Mouse (Mus musculus) activated CD4-positive, CD25-positive, alpha-beta regulatory T cell, adult 4 months (primary cell): ENCODE results near the gene Epb41l1. TPM values are rescaled to one million over a fixed set of nuclear protein-coding genes. Genes with fewer than 3 reads are reported as not detected.

Experiments used
- ATAC-seq: one replicate; pipeline ENCODE4 v1.8.0; 2017
- polyA plus RNA-seq, 2 experiments: library from polyadenylated mRNA; unstranded; fragments of 100-300 nt; shearing (Covaris generic); gene quantifications; one replicate each; pipeline ENCODE4 v1.2.1; 2017

Epb41l1 gene
- polyA plus RNA-seq, 2 experiments from 2014 or later, result 0.19 to 0.24 TPM

DNA sequence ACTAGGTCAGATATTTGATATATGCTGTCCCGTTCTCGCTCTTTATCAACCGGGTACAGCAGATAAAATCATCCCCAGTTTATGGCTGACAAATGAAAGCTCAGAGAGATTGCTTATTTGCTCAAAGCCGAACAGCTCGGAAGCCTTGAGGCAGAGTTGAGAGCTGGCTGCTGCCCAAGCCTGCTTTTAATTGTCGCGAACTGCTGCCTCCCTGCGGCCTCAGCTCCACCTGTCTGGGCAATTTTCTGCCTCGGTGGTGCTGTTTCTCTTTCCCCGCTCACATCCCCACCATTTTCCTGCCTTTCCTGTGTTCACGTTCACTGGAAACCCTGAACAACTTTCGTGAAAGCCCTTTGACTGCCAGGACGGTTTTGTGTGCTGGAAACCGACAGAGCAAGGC, 39.8 kb downstream of the Epb41l1 start:
- ATAC-seq, result no peak

DNA sequence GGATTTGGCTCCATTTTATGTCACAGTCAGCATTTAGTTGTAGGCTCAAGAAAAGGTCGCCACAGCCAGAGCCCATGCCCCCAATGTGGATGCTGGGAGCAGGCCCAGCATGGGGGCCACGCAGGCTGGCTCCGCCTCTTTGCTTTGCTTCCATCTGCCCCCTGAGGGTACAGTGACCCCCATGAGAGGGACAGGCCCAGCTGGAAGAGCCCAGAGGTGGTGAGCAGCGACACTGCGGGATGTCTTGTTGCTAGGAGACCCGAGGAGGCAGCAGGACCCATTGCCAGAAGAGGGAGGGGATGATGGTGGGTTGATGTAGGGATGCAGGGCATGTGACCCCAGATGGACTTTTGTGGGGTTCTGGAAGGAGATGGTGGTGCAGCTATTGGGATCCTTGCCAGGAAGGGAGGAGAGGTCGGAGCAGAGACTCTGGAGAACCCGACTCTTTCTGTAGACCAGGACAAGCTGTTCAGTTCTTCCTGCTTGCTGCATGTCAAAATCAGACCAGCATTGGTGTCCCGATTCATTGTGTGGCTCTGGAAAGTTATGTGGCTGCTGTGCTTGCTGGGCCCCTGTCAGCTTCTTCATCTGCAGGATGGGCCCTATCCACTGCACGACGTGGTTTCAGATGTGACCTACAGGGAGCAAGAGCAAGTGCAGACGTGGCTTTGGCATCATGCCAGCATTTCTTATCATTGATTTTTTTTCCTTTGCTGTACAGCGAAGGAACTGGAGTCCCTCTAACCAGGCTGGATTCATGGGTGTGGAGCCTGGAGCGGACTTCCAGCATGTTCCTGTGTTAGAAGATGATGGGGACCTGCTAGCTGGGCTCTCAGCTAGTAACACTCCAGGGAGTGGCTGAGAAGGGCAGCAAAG, 41.7 kb downstream of the Epb41l1 start:
- no peak for ATAC-seq

DNA sequence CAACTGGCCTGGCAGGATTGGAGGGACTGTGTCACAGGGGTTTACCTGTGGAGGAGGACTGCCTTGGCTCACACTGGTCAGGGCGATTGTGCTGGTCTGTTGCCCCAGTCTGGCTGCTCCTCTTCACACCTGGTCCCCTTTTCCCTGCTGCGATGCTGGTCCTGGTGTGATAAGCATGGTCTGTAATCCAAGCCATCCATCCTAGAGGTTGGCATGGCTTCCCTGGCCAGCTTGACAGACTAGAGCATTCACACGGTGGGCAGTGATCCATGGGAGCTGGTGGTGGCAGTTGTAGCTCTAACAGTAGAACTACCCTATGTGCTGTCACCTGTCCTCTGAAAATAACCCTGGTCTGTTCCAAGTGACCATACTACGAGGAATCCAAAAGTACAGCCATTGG, 43.7 kb downstream of the Epb41l1 start:
- no peak for ATAC-seq

DNA sequence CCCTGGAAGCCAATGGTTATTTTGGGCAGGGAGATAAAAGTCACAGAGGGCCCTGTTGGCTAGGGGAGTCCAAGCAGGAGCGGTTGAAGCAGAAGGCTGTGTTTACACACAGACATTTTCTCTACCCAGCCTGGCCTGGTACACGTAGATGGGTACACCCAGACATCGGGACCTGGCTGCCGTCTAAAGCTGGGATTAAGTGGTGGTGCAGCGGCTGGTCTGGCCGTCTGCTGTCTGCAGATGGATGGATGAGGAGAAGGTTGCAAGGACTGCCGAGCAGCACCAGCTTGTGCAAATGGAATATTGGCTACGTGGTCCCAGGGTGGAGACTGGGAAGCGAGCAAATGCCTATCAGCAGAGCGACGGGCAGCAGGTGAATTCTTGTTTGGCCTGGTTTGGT, 46.8 kb downstream of the Epb41l1 start:
- no peak for ATAC-seq

DNA sequence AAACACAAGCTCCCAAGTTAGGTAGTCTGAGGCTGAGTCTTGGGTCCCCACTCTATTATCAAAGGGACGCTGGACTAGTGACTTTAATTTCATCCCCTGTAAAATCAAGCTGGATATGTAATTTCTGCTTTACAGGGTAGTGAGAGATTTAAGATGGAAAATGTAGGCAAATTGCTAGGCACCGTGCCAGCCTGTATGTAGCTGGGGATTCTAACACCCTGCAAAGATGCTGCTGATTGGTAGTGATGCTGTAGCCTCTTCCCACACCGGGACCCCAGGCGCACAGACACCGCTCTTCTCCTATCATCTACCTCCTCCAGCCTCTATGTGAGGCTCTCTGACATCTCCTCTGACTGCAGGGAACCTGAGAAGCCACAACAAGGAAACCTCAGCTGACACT, 48.2 kb downstream of the Epb41l1 start:
- ATAC-seq, result no peak

DNA sequence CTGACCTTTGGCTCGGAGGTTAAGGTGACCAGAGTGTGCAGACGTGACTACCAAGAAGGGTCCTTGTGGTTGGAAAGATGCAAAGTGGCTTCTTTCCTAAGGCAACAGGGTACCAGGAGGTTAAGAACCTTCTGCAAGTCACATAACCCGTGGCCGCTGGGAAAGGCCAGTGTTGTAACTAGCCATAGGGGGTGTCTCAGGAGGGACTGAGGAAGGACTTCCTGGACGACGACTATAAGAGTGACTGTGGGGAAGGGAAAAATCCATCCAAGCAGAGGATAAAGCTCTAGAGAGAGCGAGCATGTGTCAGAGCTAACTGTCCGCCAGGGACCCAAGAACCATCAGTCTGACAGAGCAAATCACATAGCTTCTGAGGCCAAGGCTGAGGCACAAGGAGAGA, 48.8 kb downstream of the Epb41l1 start:
- ATAC-seq, result no peak

DNA sequence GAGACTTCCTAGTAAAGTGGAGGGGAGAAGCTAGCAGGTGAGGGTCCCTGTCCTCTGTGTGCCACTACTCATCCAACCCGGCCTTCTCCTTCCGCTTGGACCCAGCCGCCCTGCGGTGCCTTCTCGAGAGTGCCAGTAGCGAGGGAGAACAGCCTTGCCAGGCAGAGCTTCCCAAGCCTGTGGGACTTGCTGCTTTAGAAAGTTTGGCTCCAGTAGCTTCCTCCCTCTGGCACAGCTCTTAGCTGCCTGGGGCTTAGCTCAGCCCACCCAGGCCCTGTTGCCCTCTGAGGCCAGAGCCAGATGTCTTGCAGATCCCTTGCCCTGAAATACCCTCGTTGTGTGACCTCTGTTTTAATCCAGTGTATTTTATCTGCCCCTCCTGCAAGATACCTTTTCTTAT, 50.2 kb downstream of the Epb41l1 start:
- no peak for ATAC-seq

DNA sequence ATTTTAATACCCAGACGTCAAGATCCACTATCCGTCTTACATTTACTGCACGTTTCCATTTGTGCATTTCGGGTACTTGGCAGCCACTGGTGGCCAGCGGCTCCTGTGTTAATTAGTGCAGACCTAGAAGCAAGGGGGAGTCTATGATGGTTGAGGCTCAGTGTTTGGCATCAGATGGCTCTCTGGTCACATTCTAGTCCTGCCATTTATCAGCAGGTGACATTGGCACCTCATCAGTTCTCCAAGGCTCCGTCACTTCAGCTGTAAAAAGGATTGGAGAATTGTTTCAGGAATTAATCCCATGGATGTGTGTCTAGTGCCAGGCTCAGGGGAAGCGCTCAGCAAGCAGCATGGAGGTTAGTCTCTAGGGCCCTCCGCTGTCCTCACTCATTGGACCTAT, 51.6 kb downstream of the Epb41l1 start:
- no peak for ATAC-seq

DNA sequence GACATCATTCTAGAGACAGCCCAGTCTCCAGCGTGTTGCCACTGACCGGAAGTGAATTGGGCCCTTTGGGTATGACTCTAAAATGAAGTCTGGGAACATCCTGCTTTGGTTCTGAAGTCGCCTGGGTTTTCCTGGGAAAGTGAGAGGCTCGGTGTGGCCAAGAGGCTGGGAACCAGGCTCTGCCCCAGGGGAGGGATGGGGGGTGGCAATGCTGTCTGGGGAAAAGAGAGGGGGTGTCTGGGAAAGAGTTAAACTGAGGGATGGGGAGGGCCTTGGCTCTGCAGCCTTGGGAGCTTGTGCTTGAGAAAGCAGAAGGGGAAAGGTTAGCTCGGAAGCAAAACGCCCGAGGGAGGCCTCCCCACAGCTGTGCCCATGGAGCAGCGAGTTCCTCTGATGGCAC, 53.0 kb downstream of the Epb41l1 start:
- no peak for ATAC-seq

DNA sequence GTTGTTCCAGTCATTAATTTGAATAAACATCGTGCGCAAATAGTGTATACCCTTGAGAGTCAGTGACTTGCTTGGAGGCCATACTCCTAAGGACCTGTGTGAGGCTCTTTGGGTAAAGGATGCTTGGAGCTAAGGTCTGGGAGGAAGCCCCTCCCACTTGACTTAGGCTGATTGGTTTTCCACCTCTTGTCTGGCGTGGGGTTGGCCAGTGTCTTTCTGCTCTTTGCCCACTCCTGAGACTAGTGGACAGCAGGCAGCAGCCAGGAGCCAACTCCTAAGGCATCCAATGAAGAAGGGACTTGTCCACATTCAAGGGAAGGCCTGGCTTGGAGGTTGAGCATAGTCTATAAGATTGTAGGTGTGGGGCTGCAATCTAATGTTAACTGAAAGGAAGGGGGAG, 53.4 kb downstream of the Epb41l1 start:
- ATAC-seq, result no peak

DNA sequence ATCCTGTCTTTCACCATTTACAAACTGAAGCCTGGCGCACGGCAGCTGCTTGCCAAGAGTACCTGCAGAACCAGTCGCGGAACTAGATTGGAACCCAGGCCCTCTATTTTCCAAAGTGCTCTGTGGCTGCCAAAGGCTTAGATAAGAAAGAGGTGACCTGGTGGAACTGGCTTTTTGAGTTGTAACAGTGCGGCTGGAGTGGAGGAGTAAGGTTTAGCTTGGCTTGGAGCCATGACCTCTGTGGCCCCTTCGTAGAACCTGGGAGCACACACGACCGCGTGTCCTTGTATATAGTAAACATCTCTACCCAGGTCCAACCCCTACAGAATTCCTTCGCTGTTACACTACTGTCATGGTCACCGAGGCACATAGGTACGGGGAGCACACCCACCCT, 54.2 kb downstream of the Epb41l1 start:
- no peak for ATAC-seq

DNA sequence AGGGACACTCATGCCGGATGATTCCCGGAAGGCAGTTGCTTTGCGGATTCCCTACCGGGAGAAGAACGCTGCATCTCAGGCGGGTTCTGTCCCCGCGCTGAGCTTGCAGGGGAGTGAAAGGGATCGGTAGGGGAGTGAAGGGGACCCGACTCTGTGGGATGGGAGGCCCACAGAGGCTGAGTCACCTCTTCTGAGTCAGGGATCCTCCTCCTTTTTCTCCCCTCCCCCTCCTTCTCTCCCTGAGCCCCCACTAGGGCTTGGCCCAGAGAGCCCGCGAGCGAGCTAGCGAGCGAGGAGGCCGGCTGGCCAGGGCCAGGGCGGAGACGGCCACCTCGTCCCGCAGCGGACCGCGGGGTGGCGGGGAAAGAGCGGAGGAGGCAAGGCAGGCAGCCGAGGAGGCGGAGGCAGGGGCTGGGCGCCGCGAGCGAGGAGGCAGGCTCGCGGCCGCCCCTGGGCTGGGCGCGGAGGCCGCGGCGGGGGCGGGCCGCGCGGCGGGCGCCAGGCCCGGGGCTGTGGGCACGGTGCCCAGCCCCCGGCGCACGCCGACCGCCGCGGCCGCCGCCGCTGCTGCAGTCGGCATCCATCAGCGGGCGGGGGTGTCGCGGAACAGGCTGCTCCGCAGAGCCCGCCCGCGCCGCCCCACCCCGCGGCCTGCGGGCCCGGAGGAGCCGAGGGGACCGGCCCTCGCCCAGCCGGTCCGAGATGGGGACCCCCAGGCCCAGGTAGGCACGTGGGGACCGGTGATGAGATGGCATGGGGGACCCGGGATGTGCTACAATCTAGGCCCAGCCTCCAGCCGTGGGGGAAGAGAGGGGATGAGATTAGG, 54.8 kb downstream of the Epb41l1 start:
- peak; percentile 32 for ATAC-seq

DNA sequence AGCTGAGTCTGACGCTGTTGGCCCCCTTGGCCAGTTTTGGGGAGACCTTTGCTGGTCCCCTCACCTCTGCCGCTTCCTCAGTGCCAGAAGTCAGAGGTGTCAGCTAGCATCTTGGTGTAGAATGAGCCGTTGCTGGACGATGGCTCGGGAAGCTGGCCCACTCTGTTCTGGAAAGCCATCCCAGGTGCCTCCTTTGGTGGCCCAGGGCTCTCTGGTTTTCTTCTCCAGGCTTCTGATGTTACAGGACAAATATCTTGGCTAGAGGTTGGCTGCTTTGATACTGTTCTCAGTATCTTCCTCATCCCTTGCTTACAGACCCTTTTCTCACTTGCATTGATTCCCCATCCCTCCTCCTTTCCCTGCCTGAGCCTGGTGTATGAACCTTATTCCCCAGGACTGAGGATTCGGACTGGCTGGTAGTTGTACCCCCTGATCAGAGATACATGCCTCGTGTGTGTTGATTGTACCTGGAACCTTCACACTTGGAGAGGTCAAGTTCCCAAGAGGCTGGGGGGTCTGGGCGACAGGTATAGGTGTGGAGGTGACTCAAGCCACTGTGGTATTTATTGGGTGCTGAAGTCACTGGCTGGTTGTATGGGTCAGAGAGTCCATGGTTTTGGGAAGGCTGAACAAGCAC, 55.5 kb downstream of the Epb41l1 start:
- ATAC-seq, result no peak

DNA sequence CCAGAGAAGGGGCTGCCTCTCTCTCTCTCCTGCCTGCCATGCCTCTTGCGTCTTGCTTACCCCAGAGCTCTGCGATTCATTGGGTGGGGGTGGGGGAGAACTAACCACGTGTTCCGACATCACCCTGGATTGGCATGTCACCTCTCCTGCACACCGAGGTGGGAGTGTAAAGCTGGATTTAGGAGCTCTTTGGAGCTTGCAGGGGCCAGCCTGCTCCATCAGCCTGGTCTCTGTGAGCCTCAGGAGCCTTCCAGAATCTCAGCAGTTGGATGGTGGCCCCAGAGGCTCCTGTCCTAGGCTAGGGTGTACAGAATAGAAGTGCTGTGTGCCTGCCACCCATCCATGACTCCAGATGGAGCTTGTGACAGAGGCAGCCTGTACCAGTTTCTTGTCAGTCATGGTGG, 56.0 kb downstream of the Epb41l1 start:
- no peak for ATAC-seq

DNA sequence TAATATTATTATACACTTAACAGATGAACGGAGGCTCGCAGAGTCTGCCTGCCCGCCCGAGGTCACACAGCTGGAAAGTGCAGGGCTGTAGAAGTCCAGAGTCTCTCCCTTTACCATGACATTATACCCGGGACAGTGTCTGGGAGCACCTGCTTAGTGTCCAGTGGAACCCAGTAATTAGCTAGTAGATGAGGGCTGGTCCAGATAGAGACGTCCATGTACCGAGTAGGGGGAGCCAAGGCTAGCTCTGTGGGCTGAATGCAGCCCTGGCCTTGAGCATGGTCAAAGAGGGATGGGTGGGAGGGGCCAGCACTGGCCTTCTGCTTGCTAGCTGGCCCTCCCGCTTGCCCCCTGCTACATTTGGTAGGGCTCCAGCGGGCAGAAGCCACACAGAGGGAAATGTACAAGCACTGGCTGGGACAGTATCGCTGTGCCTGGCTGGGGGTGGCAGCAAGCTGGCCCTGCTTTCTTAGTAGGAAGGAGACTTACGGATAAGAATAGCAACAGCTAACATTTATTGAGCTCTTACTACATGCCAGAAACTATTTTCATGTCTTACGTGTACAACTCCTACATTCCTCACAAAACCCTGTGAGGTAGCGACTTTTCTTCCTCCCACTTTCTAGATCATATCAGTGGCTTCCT, 57.5 kb downstream of the Epb41l1 start:
- ATAC-seq, result no peak

DNA sequence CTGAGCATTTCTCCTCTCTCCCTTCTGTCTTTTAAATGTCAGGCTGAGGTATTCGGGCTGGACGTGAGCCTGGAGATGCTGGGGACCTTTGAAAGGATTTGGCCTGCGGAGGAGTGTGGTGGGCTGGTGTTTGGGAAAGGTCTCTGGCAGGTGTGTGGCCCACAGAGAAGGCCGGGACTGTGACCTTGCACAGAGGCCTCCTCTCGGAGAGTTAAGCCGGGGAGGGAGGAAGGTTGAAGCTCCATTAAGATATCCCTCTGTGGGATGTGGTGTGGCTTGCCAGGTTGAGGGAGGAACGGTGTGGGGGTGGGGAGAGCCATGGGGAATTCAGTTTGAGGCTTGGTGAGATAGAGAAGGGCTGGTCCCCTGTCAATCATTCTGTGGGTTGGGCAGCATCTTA, 59.1 kb downstream of the Epb41l1 start:
- no peak for ATAC-seq

DNA sequence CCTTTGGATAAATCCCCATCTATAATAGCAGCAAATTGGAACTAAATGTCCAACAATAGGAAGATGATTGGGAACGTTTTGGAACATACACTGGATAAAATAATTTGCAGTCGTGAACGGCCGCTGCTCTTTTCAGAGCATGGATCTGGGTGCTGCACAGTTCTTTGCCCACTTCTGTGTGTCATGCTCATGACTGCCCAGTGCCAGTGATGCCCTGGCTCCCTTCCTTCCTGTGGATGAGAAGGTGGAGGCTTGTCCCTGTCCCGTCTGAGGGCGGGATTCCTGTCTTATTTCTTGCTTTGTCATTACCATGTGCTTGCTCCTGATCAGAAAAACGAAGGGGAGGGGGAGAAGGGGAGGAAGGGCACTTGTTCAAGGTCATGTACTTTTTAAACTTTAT, 59.6 kb downstream of the Epb41l1 start:
- no peak for ATAC-seq

DNA sequence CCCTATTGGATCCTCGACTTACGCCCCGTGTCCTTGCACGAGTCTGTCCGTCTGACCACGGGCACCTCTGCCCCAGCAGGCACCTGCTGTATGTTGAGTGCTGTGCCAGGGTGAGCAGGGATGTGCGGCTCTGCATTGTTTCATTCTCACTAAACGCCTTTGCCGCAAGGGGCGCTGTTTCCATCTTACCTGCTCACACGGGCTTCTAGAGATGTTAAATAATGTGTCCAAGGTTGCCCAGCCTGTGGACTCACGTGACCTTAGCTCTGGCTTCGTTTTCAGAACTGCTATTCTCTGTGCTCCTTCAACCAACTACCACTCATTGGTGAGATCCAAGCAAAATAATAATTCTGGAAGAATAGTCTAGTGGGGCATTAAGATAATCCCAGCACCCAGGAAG, 61.6 kb downstream of the Epb41l1 start:
- ATAC-seq, result no peak

DNA sequence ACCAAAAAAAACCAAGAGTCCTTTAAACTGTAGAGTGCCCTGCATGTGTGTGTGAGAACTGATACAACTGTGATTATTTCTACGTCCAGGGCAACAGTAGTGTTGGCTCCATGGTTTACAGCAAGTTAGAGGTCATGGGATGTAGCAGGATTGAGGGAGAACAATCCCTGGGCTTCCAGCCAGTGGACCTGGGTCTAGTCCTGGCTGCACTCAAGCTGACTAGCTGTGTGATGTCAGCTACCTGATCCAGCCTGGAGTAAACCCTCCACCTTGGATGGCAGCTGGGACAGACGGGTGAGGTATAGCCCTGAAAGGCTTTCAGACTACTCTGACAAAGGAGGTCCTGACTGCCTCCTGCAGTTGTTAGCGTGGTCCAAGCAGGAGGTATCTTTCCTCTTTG, 62.1 kb downstream of the Epb41l1 start:
- no peak for ATAC-seq

DNA sequence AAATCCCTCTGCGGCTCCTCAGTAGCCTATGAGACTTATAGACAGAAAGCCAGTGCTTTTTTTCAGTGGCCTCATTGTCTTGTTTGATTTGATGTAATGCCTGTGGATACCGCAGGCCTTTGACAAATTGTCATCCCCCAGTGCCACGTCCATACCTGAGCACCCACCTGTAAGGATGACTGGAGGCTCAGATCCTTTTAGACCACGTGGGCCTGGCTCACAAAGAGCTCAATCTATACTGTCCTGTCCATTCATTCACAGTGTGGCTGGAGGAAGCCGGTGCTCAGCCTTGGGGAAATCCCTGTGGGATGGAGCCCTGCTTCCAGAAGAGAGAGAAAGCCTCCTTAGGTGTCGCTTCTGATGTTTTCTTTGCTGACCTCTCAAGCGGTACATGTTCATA, 62.5 kb downstream of the Epb41l1 start:
- no peak for ATAC-seq

DNA sequence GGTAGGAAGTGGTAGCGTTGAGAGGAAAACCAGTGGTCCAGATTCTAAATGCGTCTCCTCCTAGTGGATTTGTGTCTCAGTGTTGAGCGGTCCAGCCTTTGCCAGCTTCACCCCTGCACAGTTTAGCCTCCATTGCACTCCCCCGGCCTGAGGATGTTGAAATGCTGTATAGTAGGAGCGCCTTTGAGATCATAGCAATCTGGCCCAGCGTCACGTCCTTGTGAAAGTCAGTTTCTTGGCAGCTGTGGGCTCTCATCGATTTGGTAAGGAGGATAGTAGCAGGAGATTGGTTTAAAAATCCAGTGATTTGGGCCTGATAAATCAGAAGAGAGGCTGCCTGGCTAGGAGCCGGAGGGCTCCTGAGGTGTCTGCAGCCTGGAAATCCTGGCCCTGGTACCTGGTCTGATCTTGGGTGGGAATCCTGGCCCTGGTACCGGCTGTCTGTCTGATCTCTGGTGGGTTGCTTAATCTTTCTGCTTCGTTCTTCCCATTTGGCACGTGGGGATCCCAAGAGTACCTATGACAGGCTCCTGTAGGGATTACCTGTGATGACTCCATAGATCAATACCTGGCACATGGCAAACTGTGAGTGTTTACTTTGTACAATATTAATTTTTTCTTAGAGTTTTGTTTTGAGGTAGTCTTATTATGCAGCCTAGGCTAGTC, 65.5 kb downstream of the Epb41l1 start:
- no peak for ATAC-seq

DNA sequence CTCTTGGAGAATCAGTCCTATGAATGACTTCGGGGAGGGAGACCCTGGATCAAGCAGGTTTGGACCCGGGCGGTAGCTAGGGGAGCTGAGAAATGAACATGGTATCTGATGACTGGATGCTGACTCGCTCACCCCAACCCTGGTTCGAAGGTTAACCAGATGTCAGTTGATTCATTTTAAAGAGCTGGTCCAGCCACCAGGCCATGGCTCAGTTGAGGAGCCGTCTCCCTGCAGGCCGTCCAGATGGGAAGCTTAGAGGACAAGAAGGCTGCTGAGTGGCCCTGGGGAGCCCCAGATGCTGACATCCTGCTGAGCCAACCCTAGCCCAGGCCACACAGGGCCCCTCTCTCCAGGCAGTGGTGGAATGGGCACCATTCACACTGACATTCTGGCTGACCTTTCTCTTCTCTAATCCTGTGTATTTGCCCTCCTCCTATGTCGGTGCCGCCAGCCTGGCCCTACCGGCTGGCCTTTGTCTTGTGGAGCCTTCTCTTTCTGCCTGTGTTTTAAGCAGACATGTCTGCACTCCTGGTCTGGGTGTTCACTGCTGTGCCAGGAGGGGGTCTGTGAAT, 67.0 kb downstream of the Epb41l1 start:
- ATAC-seq, result no peak
